Mouse (Mus musculus): Measurements from ENCODE around the gene Rnf7. TPM values are rescaled to one million over a fixed set of nuclear protein-coding genes. Genes with fewer than 3 reads are reported as not detected.

Rnf7 gene
- total RNA-seq, 4 experiments from 2014 or later = 76.4 to 83.2 (median 81.2) TPM

Other genes starting within 250 kb of the Rnf7 start
- 10 to 100 TPM; 49.7 to 54.4 (median 53.0) TPM for gene Atp1b3, start 114.2 kb downstream of the Rnf7 start, total RNA-seq (2022)
- gene Gm28729, start 46.6 kb upstream of the Rnf7 start, total RNA-seq (2022) = not detected
- gene Rasa2, start 152.9 kb upstream of the Rnf7 start, total RNA-seq (2022) = 1 to 10 TPM; 4.6 to 6.4 (median 5.4) TPM